Mouse (Mus musculus): ENCODE measurements around the gene Bgn.

Bgn gene

GRCm38 (mm10) chrX:73482643-73483483, 539 bp upstream of the Bgn start:
- POLR2A ChIA-PET, result interaction anchor here in 2 of 4 experiments (0.9 to 1.7 kb wide), 3 partner anchors 9 to 24 kb away, joined by 3 to 10 read pairs (median 6); partner anchors contain the start of gene Haus7 (in 1 of the 2)
- CTCF ChIA-PET, result interaction anchor here in 2 of 4 experiments (0.6 to 1.6 kb wide), 2 partner anchors 11 to 31 kb away, joined by 4 to 5 read pairs; no protein-coding TSS in a partner anchor

DNA sequence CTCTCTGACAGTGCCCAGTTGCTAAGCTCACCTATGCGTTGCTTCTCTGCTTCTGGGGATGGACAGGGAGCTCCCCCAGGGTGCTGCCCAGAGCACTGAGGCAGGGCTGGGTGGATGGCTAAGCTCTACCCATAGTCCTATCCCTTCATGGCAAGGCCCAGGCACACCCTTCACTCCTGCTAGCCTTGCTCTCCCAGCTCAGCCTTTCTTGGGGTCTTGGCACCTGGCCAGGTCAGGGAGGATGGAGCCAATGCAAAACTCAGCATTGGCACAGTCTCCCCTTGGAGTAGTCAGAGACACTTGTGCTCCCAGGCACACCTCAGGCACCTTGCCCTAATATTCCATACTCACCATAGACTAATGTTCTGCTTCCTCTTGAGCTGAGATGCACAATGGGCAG, 674 bp downstream of the Bgn start:
- CTCF ChIA-PET, result interaction anchor here (0.6 to 1.6 kb wide), 3 partner anchors 9 to 25 kb away, joined by 3 to 5 read pairs (median 4); partner anchors contain the start of gene Haus7 (in 1 of the 4)
- POLR2A ChIA-PET, result interaction anchor here in 1 of 4 experiments (0.8 to 1.7 kb wide), 3 partner anchors 9 to 25 kb away, joined by 3 to 10 read pairs (median 3); partner anchors contain the start of gene Haus7

GRCm38 (mm10) chrX:73484870-73485269, 1.5 kb downstream of the Bgn start:
- ChIA-PET POLR2A (interaction anchor here in 1 of 4 experiments (0.6 kb wide), 1 partner anchor 477 kb away, joined by 4 read pairs; no protein-coding TSS in a partner anchor), CTCF (interaction anchor here in 1 of 4 experiments (1.1 kb wide), 1 partner anchor 26 kb away, joined by 4 read pairs; the partner anchor contains the start of gene Haus7)

- ChIA-PET POLR2A (interaction anchor here in 1 of 4 experiments (0.9 kb wide), 1 partner anchor 13 kb away, joined by 3 read pairs; no protein-coding TSS in a partner anchor), CTCF (no interaction called here)
These were observed 3.5 kb downstream of the Bgn start for GRCm38 (mm10) chrX:73486920-73487319.

- ChIA-PET CTCF (interaction anchor here in 1 of 4 experiments (2.0 kb wide), 1 partner anchor 31 kb away, joined by 6 read pairs; the partner anchor contains the start of gene Haus7), POLR2A (no interaction called here)
These were observed 6.8 kb downstream of the Bgn start for GRCm38 (mm10) chrX:73490186-73490585.

DNA sequence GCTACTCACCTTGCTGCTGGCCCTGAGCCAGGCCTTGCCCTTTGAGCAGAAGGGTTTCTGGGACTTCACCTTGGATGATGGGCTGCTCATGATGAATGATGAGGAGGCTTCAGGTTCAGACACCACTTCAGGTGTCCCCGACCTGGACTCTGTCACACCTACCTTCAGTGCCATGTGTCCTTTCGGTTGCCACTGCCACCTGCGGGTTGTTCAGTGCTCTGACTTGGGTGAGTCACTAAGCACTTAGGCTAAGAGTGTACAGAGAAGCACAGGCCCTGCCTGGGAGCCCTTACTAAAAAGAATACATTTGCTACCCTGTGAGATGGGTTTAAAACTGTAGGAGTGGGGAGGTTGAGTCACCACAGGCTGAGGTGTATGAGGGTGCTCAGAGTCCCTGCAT, 7.4 kb downstream of the Bgn start:
- POLR2A ChIA-PET, result no interaction called here

GRCm38 (mm10) chrX:73493567-73493966, 10.2 kb downstream of the Bgn start:
- POLR2A ChIA-PET, result interaction anchor here in 3 of 4 experiments (0.5 to 2.7 kb wide), 9 partner anchors 9 to 485 kb away, joined by 3 to 10 read pairs (median 6); partner anchors contain the start of genes Haus7 (in 2 of the 3), Atp2b3 (in 1 of the 3) and Bgn (in 1 of the 3)

More for the DNA sequence above, 7.4 kb downstream of the Bgn start:
- CTCF ChIA-PET, result interaction anchor here in 2 of 4 experiments (0.6 to 2.0 kb wide), 2 partner anchors 32 to 424 kb away, joined by 4 to 6 read pairs; partner anchors contain the start of gene Haus7 (in 1 of the 2)

DNA sequence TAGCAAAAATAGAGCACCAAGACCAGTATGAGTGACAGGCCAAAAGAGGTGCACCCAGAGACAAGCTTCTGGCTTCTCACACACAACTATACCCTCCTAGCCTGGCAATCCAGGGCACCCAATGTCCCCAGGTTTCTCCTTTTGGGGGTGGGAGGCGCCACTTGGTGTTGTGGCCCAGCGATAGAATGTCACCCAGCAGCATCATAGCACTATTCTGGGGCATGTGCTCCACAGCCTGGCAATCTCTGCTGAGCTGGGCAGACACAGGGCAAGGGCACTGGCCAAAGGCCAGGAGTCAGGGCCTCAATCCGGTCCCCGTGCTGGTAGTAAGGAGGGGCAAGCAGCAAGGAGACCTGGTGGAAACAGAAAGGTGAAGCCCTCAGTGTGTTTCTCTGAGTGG, 13.3 kb downstream of the Bgn start:
- POLR2A ChIA-PET, result no interaction called here
- CTCF ChIA-PET, result interaction anchor here in 2 of 4 experiments (1.0 kb wide), 2 partner anchors 38 to 162 kb away, joined by 3 read pairs; partner anchors contain the start of gene Haus7 (in 1 of the 2)

More at GRCm38 (mm10) chrX:73493567-73493966, 10.2 kb downstream of the Bgn start:
- CTCF ChIA-PET, result interaction anchor here (0.6 to 2.5 kb wide), 44 partner anchors 8 to 486 kb away, joined by 3 to 46 read pairs (median 4); partner anchors contain the start of genes Haus7 (in 4 of the 4), Pnck (in 2 of the 4), Atp2b3 (in 1 of the 4) and Bgn (in 1 of the 4)

DNA sequence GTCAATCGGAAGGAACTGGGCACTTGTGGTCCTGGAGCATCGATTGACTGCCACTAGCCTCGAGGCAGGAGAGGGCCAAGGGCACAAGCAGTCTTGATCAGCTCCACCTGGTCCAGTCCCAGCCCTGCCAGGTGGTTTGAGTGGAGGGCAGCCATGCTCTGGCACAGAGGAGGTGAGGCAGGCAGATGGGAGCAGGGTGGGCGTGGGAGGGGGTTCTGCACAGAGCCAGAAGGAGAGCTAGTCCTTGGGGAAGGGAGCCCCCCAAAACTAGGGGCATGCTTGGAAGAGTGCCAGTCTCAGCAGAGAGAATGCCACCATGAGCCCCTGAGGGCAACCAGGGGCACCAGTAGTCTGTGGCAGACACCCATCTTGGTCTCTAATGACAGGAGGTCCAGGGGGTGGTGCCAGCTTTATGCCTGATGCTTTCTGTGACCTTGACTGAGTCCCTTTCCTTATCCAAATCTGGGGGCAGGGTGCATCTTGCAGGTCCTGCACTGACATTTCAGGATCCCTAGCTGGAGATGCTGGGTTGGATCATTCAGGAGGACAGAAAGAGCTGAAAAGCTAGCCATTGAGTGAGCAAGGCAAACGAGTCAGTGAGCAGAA, 21.8 kb downstream of the Bgn start:
- ChIA-PET CTCF (interaction anchor here in 2 of 4 experiments (0.7 kb wide), 2 partner anchors 11 to 85 kb away, joined by 3 read pairs; no protein-coding TSS in a partner anchor), POLR2A (no interaction called here)

DNA sequence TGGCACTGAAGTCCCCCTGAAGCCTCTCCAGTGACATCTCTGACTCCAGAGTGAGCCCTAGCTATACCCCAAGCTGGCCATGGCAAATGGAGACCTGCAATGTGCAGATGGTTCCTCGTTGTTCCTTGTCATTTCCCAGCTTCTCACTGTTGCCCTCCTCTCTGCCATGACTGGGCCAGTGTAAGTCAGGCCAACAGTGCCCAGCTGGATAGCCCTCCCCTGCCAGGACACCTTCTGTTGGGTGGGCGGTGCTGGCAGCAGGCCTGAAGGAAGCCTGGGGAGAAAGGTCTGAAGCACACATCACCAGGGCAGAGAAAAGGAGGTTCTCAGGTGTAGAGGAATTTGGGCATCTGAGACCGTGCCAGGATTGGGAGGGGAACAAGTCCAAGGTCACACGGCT, 23.2 kb downstream of the Bgn start:
- ChIA-PET POLR2A (interaction anchor here in 1 of 4 experiments (0.6 kb wide), 1 partner anchor 70 kb away, joined by 3 read pairs; no protein-coding TSS in a partner anchor), CTCF (interaction anchor here in 2 of 4 experiments (0.6 to 1.4 kb wide), 2 partner anchors 13 to 288 kb away, joined by 3 to 4 read pairs; no protein-coding TSS in a partner anchor)

- ChIA-PET POLR2A (no interaction called here), CTCF (no interaction called here)
These were observed 25.8 kb downstream of the Bgn start for GRCm38 (mm10) chrX:73509209-73509608.

DNA sequence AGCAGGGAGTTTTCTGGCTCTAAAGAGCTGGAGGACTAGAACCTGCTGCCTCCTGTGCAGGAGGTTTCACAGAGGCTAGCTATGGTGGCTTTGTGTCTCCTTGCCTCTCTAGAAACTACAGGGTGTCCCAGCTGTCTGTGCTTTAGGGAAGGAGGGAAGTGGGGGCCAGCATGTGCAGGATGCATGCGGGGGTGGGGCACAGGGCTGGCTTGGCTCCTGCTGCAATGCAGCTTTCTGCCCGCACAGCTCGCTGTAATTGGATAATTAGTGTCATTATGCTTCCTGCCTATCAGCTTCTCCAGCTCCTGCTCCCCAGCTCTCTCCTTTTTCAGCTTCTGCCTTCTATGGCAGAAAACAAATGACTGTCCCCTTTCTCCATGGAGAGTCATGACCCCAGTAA, 29.5 kb downstream of the Bgn start:
- POLR2A ChIA-PET, result interaction anchor here in 3 of 4 experiments (0.5 to 1.9 kb wide), 4 partner anchors 13 to 505 kb away, joined by 3 to 5 read pairs (median 4); no protein-coding TSS in a partner anchor
- CTCF ChIA-PET, result interaction anchor here in 1 of 4 experiments (1.0 kb wide), 1 partner anchor 19 kb away, joined by 4 read pairs; no protein-coding TSS in a partner anchor

GRCm38 (mm10) chrX:73516556-73516955, 33.2 kb downstream of the Bgn start:
- ChIA-PET CTCF (interaction anchor here in 1 of 4 experiments (0.6 kb wide), 1 partner anchor 76 kb away, joined by 3 read pairs; no protein-coding TSS in a partner anchor), POLR2A (no interaction called here)

GRCm38 (mm10) chrX:73517060-73517600, 33.7 kb downstream of the Bgn start:
- ChIA-PET CTCF (interaction anchor here in 1 of 4 experiments (0.5 to 0.6 kb wide), 2 partner anchors 75 to 238 kb away, joined by 3 to 4 read pairs; no protein-coding TSS in a partner anchor), POLR2A (no interaction called here)

DNA sequence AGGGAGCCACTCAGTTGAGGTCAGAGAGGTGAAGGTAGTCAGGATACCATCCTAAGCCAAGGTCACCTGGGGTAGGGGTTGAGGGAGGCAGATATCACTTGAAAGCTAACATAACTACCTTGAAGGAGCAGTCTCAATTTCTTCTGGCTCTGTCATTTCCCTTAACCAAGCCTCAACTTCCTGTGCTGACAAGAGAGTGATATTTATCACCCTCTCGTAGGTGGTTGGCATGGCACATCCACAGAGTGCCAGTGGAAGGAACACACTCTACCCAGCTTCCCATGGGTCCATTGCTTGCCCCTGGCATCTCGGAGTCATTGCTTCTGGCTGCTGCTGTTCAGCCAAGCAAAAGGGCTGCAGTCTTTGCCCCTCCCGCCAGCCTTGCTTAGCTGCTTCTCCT, 37.3 kb downstream of the Bgn start:
- CTCF ChIA-PET, result no interaction called here
- POLR2A ChIA-PET, result no interaction called here

GRCm38 (mm10) chrX:73524318-73525222, 41.2 kb downstream of the Bgn start:
- POLR2A ChIA-PET, result no interaction called here
- CTCF ChIA-PET, result interaction anchor here in 1 of 4 experiments (0.8 kb wide), 1 partner anchor 66 kb away, joined by 3 read pairs; the partner anchor contains the start of gene Haus7
